Mouse (Mus musculus): ENCODE data around the gene 1700042G07Rik.
A peak's percentile ranks its signal among the peaks of the same experiment; 100 is the strongest.

Gene 1700042G07Rik

GRCm38 (mm10) chr4:116164759-116165554, 8.2 kb upstream of the 1700042G07Rik start:
- DNase-seq: no peak

DNA sequence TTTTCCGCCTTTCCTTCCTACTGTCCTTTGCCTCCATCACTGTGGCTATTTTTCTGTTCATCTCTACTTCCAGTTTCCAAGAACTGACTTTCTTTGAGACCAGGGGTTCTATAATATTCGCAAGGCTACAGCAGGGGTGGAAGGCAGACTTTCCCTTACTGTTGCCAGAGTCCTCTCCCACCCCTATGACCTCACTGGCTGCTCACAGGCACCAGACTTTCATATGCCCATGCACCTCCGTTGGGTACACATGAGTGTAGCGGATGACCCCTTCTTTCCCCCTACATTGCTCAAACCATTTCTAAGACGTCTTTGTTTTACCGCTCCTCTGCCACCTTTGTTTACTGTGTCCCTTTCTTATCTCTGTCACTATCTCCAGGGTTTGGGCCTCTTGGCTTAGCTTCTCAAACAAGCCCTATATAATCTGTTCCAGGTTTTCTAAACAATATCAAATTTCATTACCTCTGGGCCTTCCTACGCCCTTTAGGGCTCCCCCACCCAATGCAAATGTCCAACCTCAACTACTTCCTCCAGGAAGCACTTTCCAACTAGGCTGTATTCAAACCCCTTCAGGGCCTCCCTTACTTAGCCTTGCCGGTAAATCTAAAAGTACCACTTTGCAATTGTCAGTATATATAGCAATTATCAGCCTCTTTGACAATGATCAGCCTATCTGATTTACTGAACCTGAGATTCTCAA, 7.3 kb upstream of the 1700042G07Rik start:
- DNase-seq: no peak

- no peak for DNase-seq
Observed at GRCm38 (mm10) chr4:116167404-116167803, 5.8 kb upstream of the 1700042G07Rik start, which contains the start of gene Tspan1. Gene Tspan1, minus strand, starts transcription at chr4:116167601.

GRCm38 (mm10) chr4:116168617-116169352, 4.4 kb upstream of the 1700042G07Rik start:
- peak; percentile 79 for DNase-seq

GRCm38 (mm10) chr4:116169353-116169672, 3.9 kb upstream of the 1700042G07Rik start:
- DNase-seq: no peak

GRCm38 (mm10) chr4:116173752-116174151, 580 bp downstream of the 1700042G07Rik start:
- no peak for DNase-seq

DNA sequence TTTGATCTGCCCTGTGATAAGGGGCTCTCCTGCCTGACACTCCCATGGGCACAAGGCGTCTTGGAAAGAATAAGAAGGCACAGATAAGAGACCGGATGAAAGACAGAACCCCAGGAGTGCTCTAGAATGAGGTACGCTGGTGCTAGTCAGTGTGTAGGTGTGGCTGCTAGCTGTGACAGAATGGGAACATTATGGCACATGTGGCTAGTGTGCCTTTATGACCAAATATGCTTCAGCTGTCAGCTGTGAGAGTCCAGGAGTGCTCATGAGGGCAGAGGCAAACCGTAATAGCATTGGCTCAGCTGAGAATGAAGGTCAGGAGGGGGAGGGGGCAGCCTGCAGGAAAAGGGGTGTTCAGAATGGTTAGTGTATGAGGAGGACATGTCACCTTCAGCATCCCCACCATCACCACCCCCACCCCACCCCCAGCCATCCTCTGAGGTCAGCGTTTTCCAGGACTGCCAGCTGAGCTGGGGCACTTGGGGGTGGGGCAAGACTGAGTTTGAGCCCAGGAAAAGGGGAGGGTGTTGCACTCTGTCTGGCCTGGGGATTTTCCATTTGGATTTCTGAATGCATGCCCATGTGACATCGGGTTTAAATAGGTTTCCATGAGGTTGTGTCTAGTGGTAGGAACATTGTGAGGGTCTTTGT, 1.4 kb downstream of the 1700042G07Rik start:
- no peak for DNase-seq

DNA sequence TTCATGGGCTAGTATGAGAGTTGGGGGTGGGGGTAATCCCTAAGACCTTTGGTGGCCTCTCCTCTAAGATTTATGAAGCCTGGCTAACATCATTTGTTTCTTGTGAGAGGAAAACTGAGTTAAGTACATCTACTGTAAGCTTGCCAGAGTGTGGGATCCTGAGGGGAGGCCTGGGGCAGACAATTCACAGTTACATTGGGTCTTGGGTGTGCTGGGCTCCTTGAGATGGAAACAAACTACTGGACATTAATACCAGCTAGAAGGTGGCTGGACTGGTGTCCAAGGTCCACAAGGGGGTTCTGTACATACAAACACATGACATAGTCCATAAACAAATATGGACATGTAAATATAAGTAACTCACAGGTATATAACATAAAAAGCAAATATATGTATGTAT, 2.0 kb downstream of the 1700042G07Rik start:
- no peak for DNase-seq

GRCm38 (mm10) chr4:116175711-116176542, 2.8 kb downstream of the 1700042G07Rik start:
- no peak for DNase-seq

DNA sequence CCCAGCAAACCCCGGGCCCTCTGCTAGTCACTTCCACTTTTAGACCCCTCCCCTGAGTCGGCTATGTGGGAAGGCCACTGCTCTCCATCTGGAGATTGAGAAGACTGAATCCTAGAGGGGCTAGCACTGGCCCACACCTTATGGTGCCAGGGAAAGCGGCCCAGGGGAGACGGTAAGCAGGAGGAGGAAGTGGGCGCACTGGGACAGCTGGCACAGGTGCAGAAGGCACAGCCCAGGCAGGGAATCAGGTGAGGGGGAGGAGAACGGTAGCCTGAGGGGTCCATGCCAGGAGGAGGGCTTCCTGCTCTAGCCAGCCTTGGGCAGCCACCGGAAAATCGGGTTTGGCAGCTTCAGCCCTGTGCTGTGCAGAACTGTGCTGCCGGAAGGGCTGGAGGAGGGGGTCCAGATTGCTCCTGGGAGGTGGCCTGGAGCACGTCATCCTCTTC, 3.4 kb downstream of the 1700042G07Rik start:
- DNase-seq: peak; percentile 71

GRCm38 (mm10) chr4:116177140-116177539, 4.0 kb downstream of the 1700042G07Rik start:
- DNase-seq: peak; percentile 19

DNA sequence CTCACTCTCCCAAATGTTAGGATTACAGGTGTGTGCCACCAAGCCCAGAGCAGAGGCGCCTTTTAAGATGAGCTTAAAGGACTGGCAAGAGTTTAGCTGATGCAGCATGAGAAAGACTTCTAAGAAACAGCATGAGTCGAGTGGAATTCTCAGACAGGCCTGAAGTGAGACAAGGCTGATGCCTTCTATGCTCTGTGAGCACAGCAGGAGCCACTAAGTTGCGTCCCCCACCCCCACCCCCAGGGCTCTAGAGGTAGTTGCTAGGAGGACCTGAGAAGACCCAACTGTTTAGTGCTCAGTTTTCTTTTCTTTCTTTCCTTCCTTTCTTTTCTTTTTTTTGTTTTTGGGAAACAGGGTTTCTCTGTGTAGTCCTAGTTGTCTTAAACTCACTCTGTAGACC, 8.9 kb downstream of the 1700042G07Rik start:
- DNase-seq: no peak

DNA sequence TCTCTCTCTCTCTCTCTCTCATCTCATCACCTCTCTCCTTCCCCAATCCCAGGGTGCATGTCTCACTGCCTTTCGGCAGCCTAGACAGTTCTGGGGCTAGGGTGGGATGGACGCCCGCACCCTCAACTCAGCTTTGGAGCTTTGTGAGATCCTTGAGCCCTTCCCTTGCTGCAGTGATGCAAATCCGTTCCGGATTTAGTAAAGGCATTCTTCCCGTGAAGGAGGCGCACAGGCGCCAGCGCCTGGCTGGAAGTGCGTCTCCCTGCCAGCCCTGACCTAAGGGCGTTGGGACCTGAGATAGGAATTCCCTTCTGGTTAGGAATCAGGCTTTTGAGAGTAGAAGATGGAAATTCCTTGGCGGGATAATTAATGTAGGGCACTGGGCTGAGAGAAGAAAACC, 9.6 kb downstream of the 1700042G07Rik start:
- no peak for DNase-seq

GRCm38 (mm10) chr4:116185083-116185482, 11.9 kb downstream of the 1700042G07Rik start:
- no peak for DNase-seq

GRCm38 (mm10) chr4:116192286-116192835, 19.2 kb downstream of the 1700042G07Rik start:
- no peak for DNase-seq

- DNase-seq: no peak
Observed at GRCm38 (mm10) chr4:116193583-116194383, 20.6 kb downstream of the 1700042G07Rik start.

DNA sequence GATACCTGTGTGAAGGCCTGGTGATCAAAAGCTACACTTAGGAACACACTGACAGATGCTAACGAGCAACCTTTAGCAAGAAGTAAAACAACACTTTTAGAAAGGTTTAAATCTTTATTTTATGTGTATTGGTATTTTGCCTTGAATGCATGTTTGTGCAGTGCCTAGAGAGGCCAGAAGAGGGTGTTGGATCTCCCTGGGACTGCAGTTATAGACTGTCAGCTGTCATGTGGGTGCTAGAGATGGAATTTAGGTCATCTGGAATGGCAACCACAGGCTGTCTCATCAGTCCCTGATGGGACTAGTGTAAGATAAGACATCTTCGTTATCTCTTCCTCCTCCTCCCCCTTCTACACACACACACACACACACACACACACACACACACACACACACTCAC, 25.2 kb downstream of the 1700042G07Rik start:
- DNase-seq: peak; percentile 40

GRCm38 (mm10) chr4:116204422-116204821, 31.2 kb downstream of the 1700042G07Rik start:
- no peak for DNase-seq

GRCm38 (mm10) chr4:116206531-116206930, 33.4 kb downstream of the 1700042G07Rik start:
- DNase-seq: no peak

GRCm38 (mm10) chr4:116208891-116209290, 35.7 kb downstream of the 1700042G07Rik start:
- no peak for DNase-seq

Data from thymus, postnatal 14 days (tissue).